Mouse (Mus musculus) kidney, postnatal 36 days (tissue): ENCODE results near the gene Tab1.

ENCODE experiments used
- DNase-seq, 2 experiments: peaks; one replicate each; pipeline ENCODE4 v3.0.0; 2021 to 2022; ENCODE audit warnings: mixed read lengths in 2 of 2

Tab1 gene

DNA sequence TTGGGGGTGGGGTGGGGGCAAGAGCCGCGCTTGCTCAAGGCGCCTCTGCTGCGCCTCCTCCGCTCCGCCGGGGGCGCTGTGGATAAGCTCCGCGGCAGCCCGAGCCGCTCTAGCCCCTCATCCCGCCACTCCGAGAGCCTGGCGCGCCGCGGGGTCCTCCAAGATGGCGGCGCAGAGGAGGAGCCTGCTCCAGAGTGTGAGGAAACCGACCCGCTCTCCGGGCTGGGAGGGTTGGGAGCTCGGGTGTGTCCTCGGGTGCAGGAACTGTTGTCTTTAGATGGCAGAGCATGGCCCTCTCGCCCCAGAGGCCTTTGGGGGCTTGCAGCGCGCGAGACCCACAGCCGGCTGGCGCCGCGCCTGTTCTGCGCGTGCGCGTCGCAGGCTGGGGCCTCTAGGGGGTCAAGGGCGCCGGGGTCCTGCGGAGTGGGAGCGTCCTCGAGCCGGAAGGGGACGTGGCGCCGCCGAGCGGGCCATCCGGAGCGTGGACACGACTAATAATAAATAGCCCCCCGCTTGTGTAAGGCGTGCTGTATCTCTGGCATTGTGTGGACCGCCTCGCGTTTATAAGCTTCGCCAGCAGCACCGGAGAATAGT is at the start of gene Tab1:
Gene Tab1 (plus strand): TSS at position 135 of the 594 bp plus-strand sequence.
- peak; percentile 91 to 95 for DNase-seq

GRCm38 (mm10) chr15:80083276-80083731 is 49.6 kb upstream of the Tab1 start:
- DNase-seq, result peak; percentile 98

DNA sequence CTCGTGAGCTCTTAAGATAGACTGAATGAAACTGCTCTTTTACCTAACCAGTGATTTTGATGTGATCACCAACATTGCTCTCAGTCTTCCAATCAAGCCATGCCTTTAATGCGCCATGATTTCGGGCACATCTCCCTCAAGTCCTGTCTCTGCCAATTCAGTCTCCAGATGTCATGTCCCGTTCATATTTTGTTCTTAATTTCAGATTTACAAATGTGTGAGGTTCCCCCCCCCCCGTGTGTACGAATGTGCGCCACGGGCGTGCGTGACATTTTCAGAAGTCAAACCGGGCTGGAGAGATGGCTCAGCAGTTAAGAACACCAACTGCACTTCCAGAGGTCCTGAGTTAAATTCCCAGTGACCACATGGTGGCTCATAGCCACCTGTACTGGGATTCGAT is 49.2 kb upstream of the Tab1 start:
- no peak for DNase-seq

DNA sequence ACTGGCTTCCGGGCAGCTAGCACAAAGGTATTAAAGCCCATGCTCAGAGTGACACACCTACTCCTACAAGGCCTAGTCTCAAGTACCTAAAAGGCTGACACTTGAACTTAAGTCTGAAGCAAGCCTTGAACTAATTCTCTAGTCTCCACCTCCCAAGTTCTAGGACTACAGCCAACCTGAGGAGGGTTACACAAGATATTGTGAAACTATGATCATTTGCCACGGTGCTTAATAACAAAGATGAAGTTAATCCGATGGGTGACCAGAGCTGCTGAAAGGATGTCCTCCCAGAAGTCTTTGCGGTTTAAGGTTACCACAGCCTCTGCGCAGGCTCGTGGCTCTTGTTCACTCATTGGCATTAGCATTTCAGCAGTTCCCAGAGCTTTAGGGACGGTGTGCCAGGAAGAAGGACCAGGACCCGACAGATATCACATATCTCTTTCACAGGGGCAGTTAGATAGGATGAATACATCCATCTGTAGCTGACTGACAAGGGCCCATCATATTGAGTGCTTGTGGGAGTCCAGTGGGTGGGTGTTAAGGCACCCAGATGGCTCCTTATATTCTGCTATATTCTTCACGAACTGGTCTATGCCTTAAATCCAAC is 45.4 kb upstream of the Tab1 start:
- DNase-seq, result no peak

- DNase-seq, result peak; percentile 95 to 97
Measured at GRCm38 (mm10) chr15:80088637-80089036, 44.3 kb upstream of the Tab1 start.

DNA sequence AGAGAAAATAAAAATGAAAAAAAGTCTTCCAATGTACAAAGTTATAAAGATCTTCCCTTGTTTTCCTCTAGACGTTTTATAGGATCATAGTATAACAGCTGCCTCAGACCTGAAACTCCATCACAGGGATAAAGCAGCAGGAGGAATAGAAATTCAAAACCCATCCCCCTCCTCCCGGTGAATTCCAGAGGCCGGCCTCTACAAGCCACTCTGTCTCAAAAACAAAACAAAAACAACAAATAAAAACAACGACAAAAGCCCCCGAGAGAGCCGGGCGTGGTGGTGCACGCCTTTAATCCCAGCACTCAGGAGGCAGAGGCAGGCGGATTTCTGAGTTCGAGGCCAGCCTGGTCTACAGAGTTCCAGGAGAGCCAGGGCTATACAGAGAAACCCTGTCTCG is 42.8 kb upstream of the Tab1 start:
- no peak for DNase-seq

DNA sequence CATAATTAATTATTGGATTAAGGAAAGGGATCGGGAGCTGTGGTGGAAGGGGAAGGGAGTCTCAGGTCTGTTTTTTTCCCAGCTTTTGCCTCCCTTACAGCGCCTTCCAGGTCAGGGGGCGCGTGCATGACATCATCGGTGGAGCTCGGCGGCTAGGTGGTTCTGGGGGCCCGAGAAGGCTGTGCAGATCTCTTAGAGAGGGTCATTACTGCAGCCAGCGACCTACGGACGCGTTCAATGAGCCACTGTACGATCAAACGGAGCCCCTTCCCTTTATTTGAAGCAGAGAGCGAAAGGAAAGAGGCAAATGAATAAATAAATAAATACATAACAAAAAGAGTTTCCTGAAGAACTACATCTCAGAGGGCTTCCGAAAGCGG is 42.2 kb upstream of the Tab1 start:
- peak in 1 of 2 experiments; percentile 44 for DNase-seq

DNA sequence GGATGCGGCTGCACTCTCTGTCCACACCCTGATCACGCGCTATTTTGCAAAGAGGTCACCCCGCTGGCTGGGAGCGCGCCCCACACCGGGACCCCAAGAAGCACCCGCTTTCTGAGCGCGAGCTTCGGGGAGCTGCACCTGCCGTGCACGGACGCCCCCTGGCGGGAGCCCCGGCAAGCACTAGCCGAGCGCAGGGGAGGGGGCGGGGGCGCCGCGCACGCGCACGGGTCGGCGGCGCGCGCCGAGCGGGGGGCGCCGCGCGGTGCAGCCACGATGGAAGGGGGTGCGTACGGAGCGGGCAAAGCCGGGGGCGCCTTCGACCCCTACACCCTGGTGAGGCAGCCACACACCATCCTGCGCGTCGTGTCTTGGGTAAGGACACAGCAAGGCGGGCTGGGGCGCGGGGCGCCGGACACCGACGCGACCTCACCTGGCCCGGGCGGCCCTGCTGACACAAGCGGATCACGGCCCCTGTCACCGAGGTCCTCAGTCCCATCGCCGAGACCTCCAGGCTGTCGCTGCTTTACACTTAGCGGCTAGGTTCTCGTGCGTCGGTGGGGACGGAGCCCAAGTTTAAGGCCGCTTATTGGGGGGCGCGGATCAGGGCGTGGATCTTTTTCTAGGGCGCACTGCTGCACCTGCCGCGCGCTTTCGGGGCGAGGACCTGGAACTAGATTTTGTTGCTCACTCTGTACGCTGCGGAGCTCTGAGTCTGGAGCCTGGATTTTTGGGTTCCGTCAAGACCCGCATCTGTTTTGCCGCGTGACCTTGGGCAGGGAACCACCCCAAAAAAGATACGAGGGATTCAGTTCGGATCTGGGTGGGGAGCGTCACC is 41.6 kb upstream of the Tab1 start, which contains the start of the genes Syngr1 and Rpl3:
Gene Syngr1 (plus strand): TSS at position 214 of the 835 bp plus-strand sequence.
Gene Rpl3 (minus strand): TSS at position 748 of the 835 bp plus-strand sequence.
- DNase-seq, result peak; percentile 69 to 92

GRCm38 (mm10) chr15:80092041-80092441 is 40.9 kb upstream of the Tab1 start:
- DNase-seq, result no peak

- peak in 1 of 2 experiments; percentile 20 for DNase-seq
Measured at GRCm38 (mm10) chr15:80092599-80092998, 40.3 kb upstream of the Tab1 start.

DNA sequence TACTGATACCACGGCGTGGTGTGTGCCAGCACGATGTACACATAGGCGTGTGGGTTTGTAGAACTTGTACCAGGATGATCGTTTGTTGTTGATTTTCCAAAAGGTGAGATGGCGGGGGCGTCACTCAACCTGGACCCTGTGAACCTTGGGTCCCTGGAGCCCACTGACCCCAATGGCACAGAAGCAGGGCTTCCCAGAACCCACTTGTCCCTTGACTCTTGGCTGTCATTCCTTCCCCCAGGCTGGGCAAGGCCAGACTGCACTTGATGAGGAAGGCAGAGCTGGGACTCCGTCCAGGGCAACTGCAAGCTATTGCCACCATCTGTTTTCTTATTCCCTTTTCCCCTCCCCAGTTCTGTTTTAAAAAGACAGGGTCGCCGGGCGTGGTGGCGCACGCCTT is 38.7 kb upstream of the Tab1 start:
- no peak for DNase-seq

DNA sequence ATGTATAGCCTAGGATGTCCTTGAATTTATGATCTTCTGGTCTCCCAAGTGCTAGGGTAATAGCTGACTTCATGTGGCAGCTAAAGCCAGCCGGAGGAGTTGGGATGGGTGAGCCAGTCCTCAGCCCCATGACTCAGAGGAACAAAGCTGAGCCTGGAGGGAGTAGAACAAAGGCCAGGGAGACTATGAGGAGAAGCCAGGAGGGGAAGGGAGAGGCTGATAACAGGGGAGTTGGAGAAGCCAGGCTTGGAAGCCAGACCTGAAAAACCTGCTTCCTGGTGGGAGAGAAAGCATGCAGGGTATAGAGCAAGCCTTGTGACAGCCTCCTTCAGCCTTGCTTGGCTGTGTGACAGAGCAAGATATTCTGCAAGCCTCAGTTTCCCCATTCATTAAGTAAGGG is 37.3 kb upstream of the Tab1 start:
- DNase-seq, result no peak

DNA sequence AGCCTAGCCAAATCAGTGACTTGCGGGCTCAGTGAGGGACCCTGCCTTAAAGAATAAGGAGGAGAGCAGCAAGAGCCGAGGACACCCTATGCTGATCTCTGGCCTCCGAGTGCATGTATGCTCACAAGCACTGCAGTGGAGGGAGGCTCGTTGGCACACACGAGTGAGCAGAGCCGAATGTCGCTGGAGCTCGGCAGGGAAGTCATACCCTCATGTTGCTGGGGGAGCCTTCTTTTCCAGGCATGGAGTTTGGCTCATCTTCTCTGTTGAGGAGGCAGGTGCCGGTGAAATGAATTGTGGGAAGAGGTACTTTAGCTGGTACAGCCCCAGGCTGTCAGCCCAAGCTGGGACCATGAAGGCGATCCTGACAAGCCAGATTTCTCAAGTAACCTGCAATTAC is 36.5 kb upstream of the Tab1 start:
- no peak for DNase-seq

- DNase-seq, result peak; percentile 43 to 72
Measured at GRCm38 (mm10) chr15:80096946-80097881, 35.7 kb upstream of the Tab1 start.

DNA sequence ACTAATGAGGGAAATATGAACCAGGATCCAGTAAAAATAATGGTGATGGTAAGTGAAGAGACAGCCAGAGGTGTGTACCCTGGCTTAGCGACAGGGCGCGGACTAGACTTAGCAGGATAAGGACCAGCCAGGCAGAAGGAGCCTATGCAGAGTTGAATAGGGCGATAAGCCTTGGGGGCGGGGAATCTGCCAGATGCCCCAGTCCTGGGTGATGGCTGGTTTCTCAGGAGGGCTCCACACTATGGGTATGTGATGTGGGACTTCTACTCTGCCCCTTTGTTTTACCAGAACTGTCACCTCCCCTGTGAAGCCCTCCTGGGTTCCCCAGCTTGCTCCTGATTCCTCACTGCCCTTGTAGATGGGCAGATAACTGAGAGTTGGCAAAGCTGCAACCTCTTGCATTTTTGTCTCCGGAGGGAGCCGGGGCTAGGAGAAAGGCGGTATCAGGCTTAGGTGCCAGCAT is 34.9 kb upstream of the Tab1 start:
- no peak for DNase-seq

- no peak for DNase-seq
Measured at GRCm38 (mm10) chr15:80098809-80099208, 34.1 kb upstream of the Tab1 start.

DNA sequence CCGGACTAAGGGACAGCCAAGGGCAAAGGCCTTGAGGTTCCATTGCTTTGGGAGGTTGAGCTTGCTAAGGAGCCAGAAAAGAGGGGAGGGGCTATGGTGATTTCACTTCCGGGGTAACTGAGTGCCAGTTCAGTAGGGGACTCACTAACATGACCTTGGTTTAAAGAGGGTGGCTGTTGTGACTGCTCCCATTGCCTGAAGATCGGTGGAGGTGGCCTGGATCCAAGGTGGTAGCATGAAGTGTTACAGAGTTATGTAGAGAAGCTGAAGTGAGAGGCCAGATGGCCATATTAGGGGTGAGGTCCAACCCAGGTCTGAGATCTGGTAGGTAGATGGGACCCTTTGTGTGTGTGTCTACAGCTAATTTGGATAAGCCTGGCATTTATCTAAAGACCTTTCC is 33.5 kb upstream of the Tab1 start:
- DNase-seq, result no peak

DNA sequence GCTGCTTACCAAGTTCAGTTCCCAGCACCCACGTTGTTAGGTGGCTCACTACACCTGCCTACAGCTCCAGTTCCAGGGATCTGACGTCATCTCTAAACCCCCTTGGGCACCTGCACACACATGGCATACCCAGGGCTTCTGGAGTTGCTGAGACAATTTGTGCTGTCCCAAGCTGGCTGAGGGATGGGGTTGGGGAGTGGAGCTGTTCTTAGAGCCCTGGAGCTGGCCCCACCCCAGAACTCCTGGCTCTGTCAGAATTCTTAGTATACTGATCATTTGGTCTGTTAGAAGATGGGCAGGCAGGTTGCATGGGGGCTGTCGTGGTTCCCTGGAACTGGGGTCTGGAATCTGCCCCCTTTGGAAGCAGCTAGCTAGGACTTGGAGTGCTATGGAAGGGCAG is 32.7 kb upstream of the Tab1 start:
- no peak for DNase-seq

GRCm38 (mm10) chr15:80100871-80101270 is 32.1 kb upstream of the Tab1 start:
- DNase-seq, result no peak

DNA sequence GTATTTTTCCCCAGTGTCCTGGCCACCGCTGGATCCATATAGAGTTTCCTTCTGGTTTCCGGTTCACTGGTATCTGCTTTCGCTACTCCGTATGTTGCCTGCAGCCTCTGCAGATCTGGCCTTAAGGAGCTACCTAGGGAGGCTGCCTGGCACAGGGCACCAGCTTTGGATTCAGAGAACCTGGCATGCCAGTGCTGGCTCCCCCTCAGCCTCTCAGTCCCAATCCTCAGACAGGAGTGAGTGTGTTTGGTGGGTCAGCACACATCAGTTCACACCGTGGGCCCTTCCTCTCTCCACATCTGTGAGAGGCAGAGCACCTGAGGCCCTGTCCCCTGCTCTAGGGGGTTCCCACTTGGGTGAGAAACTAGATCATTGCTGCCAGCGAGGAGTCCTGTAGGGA is 31.4 kb upstream of the Tab1 start:
- no peak for DNase-seq

GRCm38 (mm10) chr15:80102495-80102894 is 30.4 kb upstream of the Tab1 start:
- DNase-seq, result no peak
